Mouse (Mus musculus): ENCODE measurements around the gene 1700080E11Rik. TPM values are rescaled to one million over a fixed set of nuclear protein-coding genes. Genes with fewer than 3 reads are reported as not detected.
"Not testable (repeated sequence)": the region's sequence is repeated elsewhere in the genome, so short reads cannot be mapped to it uniquely, and the experiment has no call there.

Gene 1700080E11Rik
- polyA plus RNA-seq (2016; fragmentation: Nextera tagmentation; extraction: Ambion mirVana): not detected in 2 replicates

GRCm38 (mm10) chr9:105144992-105145391, at the start of gene 1700080E11Rik:
TSS of gene 1700080E11Rik (minus strand) at chr9:105145092.
- WGBS: 85% methylated on average over 6 of the region's 6 CpGs
- no peak within 1 kb of the TSS for H3K27ac ChIP-seq (replicated peaks)
- no peaks in the 10 kb centered on the region for H3K4me1 ChIP-seq
- no peaks in the 10 kb centered on the region for H3K9me3 ChIP-seq (replicated peaks)
- no peaks in the 10 kb centered on the region for H3K27me3 ChIP-seq (ENCODE audit: low read depth, poor library complexity, severe bottlenecking)
- no peak within 1 kb of the TSS for H3K4me3 ChIP-seq
- no peak for DNase-seq (ENCODE audit: low spot score)
- no peaks in the 10 kb centered on the region for H3K36me3 ChIP-seq

- H3K27ac ChIP-seq (replicated peaks): no peak overlapping the region
These were observed 41.8 kb upstream of the 1700080E11Rik start for GRCm38 (mm10) chr9:105186725-105187124.

GRCm38 (mm10) chr9:105182392-105182791, 37.5 kb upstream of the 1700080E11Rik start:
- Histone ChIP-seq H3K4me3 (no peak overlapping the region), H3K36me3 (no peaks in the 10 kb centered on the region)
- WGBS: 81% methylated on average over 3 of the region's 3 CpGs

More at GRCm38 (mm10) chr9:105186725-105187124, 41.8 kb upstream of the 1700080E11Rik start:
- Histone ChIP-seq H3K4me3 (no peak overlapping the region), H3K27me3 (ENCODE audit: low read depth, poor library complexity, severe bottlenecking) (no peaks in the 10 kb centered on the region), H3K9me3 (replicated peaks) (no peaks in the 10 kb centered on the region), H3K36me3 (no peaks in the 10 kb centered on the region), H3K4me1 (no peaks in the 10 kb centered on the region)
- 78% methylated on average over 3 of the region's 3 CpGs for WGBS
- no peak for DNase-seq (ENCODE audit: low spot score)

GRCm38 (mm10) chr9:105139204-105139603, 5.7 kb downstream of the 1700080E11Rik start:
- Histone ChIP-seq H3K9me3 (replicated peaks) (no peaks in the 10 kb centered on the region), H3K27me3 (ENCODE audit: low read depth, poor library complexity, severe bottlenecking) (no peaks in the 10 kb centered on the region), H3K36me3 (no peaks in the 10 kb centered on the region), H3K27ac (replicated peaks) (no peak overlapping the region), H3K4me1 (no peaks in the 10 kb centered on the region), H3K4me3 (no peak overlapping the region)
- DNase-seq (ENCODE audit: low spot score): no peak
- 87% methylated on average over 6 of the region's 6 CpGs for WGBS

More at GRCm38 (mm10) chr9:105182392-105182791, 37.5 kb upstream of the 1700080E11Rik start:
- H3K27me3 ChIP-seq (ENCODE audit: low read depth, poor library complexity, severe bottlenecking): no peaks in the 10 kb centered on the region
- DNase-seq (ENCODE audit: low spot score): no peak
- no peaks in the 10 kb centered on the region for H3K4me1 ChIP-seq
- no peaks in the 10 kb centered on the region for H3K9me3 ChIP-seq (replicated peaks)
- no peak overlapping the region for H3K27ac ChIP-seq (replicated peaks)

- no peak for DNase-seq (ENCODE audit: low spot score)
- Histone ChIP-seq H3K4me3 (no peak overlapping the region), H3K9me3 (replicated peaks) (no peaks in the 10 kb centered on the region), H3K36me3 (no peaks in the 10 kb centered on the region), H3K27ac (replicated peaks) (no peak overlapping the region), H3K4me1 (peaks cover 6% of the 10 kb centered on the region), H3K27me3 (ENCODE audit: low read depth, poor library complexity, severe bottlenecking) (no peaks in the 10 kb centered on the region)
- WGBS: 38% methylated on average over 1 of the region's 1 CpGs
These were observed 8.5 kb downstream of the 1700080E11Rik start for GRCm38 (mm10) chr9:105136404-105136803.

- Histone ChIP-seq H3K9me3 (replicated peaks) (no peaks in the 10 kb centered on the region), H3K27me3 (ENCODE audit: low read depth, poor library complexity, severe bottlenecking) (no peaks in the 10 kb centered on the region), H3K27ac (replicated peaks) (no peak overlapping the region), H3K36me3 (no peaks in the 10 kb centered on the region), H3K4me1 (peaks cover 17% of the 10 kb centered on the region), H3K4me3 (no peak overlapping the region)
- no peak for DNase-seq (ENCODE audit: low spot score)
- whole genome bisulfite sequencing: 88% methylated on average over 5 of the region's 5 CpGs
These were observed 10.4 kb downstream of the 1700080E11Rik start for GRCm38 (mm10) chr9:105134536-105134935.

- DNase-seq (ENCODE audit: low spot score): no peak
- H3K9me3 ChIP-seq (replicated peaks): no peaks in the 10 kb centered on the region
- no peaks in the 10 kb centered on the region for H3K27me3 ChIP-seq (ENCODE audit: low read depth, poor library complexity, severe bottlenecking)
- no peaks in the 10 kb centered on the region for H3K36me3 ChIP-seq
- H3K4me3 ChIP-seq: peak overlapping the region; percentile 83
- H3K4me1 ChIP-seq: peaks cover 17% of the 10 kb centered on the region
- peak overlapping the region; percentile 90 for H3K27ac ChIP-seq (replicated peaks)
- 28% methylated on average over 5 of the region's 5 CpGs for WGBS
These were observed 12.9 kb downstream of the 1700080E11Rik start for GRCm38 (mm10) chr9:105132002-105132367.

- Histone ChIP-seq H3K9me3 (replicated peaks) (no peaks in the 10 kb centered on the region), H3K27me3 (ENCODE audit: low read depth, poor library complexity, severe bottlenecking) (no peaks in the 10 kb centered on the region), H3K36me3 (no peaks in the 10 kb centered on the region), H3K4me1 (peaks cover 17% of the 10 kb centered on the region), H3K4me3 (peak within 1 kb of the TSS; percentile 83), H3K27ac (replicated peaks) (peak within 1 kb of the TSS; percentile 90)
- peak; percentile 91 for DNase-seq (ENCODE audit: low spot score)
- WGBS: under 1% methylated on average over 60 of the region's 60 CpGs
These were observed 13.5 kb downstream of the 1700080E11Rik start, which contains the start of gene Nudt16 for GRCm38 (mm10) chr9:105131253-105132001. TSS of gene Nudt16 (minus strand) at chr9:105131824.

GRCm38 (mm10) chr9:105130331-105130730, 14.6 kb downstream of the 1700080E11Rik start:
- 93% methylated on average over 8 of the region's 8 CpGs for WGBS
- Histone ChIP-seq H3K4me1 (peaks cover 17% of the 10 kb centered on the region), H3K27ac (replicated peaks) (no peak overlapping the region), H3K36me3 (no peaks in the 10 kb centered on the region), H3K9me3 (replicated peaks) (no peaks in the 10 kb centered on the region), H3K27me3 (ENCODE audit: low read depth, poor library complexity, severe bottlenecking) (no peaks in the 10 kb centered on the region), H3K4me3 (peak overlapping the region; percentile 83; the same call in 1 of the 2 replicates)
- DNase-seq (ENCODE audit: low spot score): no peak

GRCm38 (mm10) chr9:105125206-105125605, 19.7 kb downstream of the 1700080E11Rik start:
- not testable (repeated sequence) for H3K4me1 ChIP-seq; H3K9me3 ChIP-seq (replicated peaks); H3K27me3 ChIP-seq (ENCODE audit: low read depth, poor library complexity, severe bottlenecking); H3K27ac ChIP-seq (replicated peaks); DNase-seq (ENCODE audit: low spot score); H3K4me3 ChIP-seq; H3K36me3 ChIP-seq
- 84% methylated on average over 3 of the region's 3 CpGs for WGBS

- Histone ChIP-seq H3K36me3 (no peaks in the 10 kb centered on the region), H3K4me1 (no peaks in the 10 kb centered on the region), H3K27ac (replicated peaks) (no peak overlapping the region), H3K4me3 (no peak overlapping the region), H3K27me3 (ENCODE audit: low read depth, poor library complexity, severe bottlenecking) (no peaks in the 10 kb centered on the region), H3K9me3 (replicated peaks) (no peaks in the 10 kb centered on the region)
- WGBS: 81% methylated on average over 5 of the region's 5 CpGs
- no peak for DNase-seq (ENCODE audit: low spot score)
These were observed 41.0 kb downstream of the 1700080E11Rik start for GRCm38 (mm10) chr9:105103893-105104292.

GRCm38 (mm10) chr9:105101911-105102310, 43.0 kb downstream of the 1700080E11Rik start:
- Histone ChIP-seq H3K27me3 (ENCODE audit: low read depth, poor library complexity, severe bottlenecking) (no peaks in the 10 kb centered on the region), H3K36me3 (no peaks in the 10 kb centered on the region), H3K27ac (replicated peaks) (no peak overlapping the region), H3K9me3 (replicated peaks) (no peaks in the 10 kb centered on the region), H3K4me1 (peaks cover 4% of the 10 kb centered on the region; the same call in 1 of the 2 replicates), H3K4me3 (no peak overlapping the region)
- no peak for DNase-seq (ENCODE audit: low spot score)
- 75% methylated on average over 1 of the region's 1 CpGs for WGBS

- H3K9me3 ChIP-seq (replicated peaks): no peaks in the 10 kb centered on the region
- no peaks in the 10 kb centered on the region for H3K27me3 ChIP-seq (ENCODE audit: low read depth, poor library complexity, severe bottlenecking)
- no peak overlapping the region for H3K27ac ChIP-seq (replicated peaks)
- H3K4me1 ChIP-seq: peaks cover 4% of the 10 kb centered on the region; the same call in 1 of the 2 replicates
- 73% methylated on average over 15 of the region's 15 CpGs for WGBS
- H3K36me3 ChIP-seq: no peaks in the 10 kb centered on the region
- DNase-seq (ENCODE audit: low spot score): no peak
- no peak overlapping the region for H3K4me3 ChIP-seq
These were observed 43.9 kb downstream of the 1700080E11Rik start for GRCm38 (mm10) chr9:105100807-105101570.
